Mouse (Mus musculus) embryo, embryonic 9.5 days (tissue): ENCODE measurements around the gene Ddit4.
A peak's percentile ranks its signal among the peaks of the same experiment; 100 is the strongest.

Source experiments
- DNase-seq: peaks from one replicate; pipeline ENCODE4 v3.0.0-alpha.2; 2017; ENCODE audit errors: extremely low spot score

Gene Ddit4

DNA sequence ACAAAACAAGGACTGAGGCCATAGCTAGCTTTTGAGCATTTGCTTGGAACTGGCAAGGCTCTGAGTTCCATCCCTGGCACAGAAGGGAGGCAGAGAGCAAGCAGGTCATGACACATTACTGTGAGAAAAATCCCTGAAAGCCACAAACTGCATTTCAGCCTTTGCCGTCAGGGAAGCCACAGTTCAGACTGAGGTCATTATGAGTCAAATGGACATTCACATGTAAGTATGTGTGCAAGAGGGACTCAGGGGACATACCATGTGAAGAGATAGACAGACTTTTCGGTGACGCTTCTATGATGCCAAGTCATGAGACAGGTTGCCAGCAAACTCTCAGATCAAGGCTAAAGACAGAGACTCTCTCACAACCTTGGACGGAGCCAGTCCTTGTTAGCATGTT, 33.5 kb downstream of the Ddit4 start:
- no peak for DNase-seq

DNA sequence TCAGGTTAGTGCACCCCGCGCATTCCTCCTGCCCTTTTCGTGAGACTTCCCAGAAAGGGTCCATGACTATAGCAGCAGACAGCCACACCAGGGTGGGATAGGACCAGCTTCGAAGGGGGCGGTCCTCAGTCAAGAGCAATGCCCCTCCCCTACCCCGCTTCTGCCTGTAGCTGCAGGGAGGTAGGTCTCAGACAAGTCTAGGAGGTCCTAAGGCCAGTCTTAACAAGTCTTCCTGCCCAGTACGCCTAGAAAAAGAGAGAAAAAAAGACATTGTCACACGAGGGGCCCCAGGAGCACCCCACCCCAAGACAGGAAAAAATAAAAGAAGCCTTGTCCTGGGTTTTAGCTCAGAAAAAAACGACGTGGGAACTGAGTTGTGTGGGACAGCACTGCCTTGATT, 35.0 kb downstream of the Ddit4 start:
- DNase-seq: peak; percentile 80

DNA sequence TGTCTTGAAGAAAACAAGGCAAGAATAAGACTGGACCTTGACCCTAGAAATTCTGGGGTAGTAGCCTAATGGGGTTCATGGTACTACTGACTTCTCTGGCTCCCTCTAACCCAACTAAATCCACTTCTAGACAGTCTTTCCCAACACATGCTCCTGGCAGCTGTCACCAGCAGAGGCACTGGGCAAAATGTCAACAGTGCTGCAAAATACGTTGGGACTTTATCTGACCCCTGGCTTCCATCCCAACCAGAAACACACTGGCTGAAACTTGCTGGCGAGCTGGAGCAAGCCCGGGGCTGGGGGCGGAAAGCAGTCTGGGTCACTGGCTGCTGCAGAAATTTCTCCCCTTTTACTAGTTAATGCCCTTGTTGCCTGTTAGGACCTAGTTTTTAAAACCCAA, 35.5 kb downstream of the Ddit4 start:
- DNase-seq: no peak

DNA sequence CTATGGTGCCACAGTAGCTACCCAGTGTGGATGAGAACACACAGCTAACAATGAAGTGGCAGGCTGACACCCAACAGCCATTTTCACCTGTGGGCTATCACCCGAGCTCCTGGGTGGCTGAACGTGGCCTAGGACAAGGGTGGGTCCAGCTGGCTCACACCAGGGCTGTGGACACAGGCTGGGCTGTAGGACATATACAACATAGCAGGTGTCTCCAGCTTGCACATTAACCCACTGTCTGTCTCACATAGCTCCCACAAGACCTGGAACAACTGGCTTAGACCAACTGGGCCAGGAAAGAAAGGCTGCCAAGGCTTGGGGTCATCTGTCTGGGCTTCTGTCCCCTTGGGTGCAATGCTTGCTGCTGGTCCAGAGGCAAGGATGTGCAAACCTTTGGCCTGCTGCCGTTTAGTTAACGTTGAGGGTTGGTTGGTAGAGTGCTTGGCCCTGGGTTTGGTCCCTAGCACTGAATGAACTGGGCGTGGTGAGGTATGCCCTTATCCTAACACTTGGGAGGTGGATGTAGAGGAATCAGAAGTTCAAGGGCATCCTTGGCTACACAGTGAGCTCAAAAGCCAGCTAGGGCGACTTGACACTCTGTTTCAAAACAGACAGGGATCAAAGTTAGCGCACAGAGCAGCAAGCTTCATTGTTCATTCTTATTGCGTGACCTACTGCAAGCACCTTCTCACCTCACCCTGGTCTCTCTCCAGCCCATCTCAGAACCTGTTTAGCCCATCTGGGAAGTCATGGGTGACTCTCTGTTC, 36.3 kb downstream of the Ddit4 start:
- DNase-seq: no peak

DNA sequence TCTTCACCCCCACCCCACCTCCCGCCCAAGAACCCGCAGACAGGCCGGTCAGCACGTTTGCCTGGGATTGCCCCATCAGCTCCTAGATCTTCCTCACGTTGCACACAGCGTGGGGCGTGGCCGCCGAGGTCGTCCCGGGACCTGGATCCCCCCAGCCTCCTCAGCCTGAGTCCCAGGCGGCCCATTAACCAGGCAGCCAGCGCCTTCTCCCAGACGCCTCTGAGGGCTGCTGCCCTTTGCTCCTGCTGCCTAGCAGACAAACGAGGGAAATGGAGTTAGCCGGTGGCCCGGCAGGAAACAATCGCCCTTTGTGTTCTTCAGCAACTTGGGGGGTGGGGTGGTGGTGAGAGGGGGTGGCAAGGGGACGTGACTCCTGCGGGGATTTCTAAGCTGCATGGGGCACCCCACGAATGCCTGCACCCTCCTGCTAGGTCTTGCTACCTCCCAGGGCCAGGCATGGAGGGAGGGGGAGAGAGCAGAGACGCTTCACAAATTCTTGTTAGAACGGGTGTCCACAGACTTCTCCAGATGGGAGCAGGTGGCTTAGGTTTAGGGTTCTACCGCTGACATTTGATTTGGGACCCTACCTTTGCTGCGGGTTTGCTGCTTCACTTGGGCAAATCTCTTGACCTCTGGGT, 40.0 kb downstream of the Ddit4 start:
- DNase-seq: peak; percentile 72

DNA sequence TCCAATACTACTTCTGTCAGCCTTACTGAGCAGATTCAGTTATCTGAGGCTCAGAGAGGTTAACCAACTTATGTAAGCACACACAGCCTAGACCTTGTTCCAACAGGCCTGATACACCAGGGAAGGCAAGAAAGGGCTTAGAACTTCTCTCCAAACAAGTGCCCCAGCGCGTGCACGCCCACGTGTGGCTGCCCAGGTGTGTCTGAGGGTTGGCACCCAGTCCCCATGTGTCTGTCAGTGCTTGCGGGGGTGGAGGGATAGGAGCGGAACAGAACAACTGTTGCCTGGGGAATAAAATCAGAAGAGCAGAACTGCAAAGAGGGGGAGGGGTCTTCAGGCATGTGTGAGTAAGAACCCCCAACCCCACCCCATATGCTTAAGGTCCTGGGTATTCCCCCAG, 40.5 kb downstream of the Ddit4 start:
- no peak for DNase-seq

DNA sequence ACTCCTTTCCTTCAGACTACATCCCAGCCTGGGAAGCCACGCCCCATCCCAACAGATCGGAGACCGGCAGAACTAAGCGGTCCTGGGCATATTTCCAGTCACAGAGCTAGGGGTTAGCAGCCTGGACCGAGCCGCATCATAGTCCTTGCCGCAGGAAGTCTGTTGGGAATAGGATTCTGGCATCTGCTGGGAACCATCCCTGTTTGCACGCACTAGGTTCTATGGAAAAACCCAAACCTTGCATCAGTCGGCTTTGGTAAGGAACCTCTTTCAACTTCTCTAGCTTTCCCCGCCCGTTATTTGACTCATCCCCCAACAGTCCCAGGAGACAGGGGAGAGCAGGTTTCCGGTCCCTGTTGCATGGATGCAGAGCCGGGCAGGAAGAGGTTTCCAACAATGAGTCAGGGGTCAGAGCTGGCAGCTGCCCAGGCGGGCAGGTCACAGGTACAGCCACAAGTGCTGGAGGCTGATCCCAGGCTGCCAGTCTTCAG, 42.2 kb downstream of the Ddit4 start:
- DNase-seq: peak; percentile 57

DNA sequence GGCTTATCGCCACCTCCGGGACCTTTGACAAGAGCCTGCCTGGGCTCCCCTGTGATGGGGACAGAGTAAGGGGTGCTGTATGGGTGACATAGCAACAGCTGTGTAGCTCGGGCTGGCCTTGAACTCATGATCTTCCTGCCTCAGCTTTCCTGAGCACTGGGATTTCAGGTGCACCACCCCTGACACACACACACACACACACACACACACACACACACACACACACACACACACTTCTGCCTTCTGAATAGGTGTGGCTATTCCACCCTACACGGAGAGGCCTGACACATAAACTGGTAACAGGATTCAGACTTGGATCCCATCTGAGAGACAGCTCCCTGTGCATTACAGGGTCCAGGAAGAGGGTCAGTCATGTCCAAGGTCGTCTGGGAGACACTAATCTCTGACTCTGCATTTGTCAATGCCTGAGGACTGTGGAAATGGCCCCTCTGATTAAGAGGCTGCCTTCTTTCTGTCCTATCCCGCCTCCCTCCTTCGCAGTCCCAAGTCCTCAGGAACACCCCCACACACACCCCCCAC, 42.8 kb downstream of the Ddit4 start:
- no peak for DNase-seq

DNA sequence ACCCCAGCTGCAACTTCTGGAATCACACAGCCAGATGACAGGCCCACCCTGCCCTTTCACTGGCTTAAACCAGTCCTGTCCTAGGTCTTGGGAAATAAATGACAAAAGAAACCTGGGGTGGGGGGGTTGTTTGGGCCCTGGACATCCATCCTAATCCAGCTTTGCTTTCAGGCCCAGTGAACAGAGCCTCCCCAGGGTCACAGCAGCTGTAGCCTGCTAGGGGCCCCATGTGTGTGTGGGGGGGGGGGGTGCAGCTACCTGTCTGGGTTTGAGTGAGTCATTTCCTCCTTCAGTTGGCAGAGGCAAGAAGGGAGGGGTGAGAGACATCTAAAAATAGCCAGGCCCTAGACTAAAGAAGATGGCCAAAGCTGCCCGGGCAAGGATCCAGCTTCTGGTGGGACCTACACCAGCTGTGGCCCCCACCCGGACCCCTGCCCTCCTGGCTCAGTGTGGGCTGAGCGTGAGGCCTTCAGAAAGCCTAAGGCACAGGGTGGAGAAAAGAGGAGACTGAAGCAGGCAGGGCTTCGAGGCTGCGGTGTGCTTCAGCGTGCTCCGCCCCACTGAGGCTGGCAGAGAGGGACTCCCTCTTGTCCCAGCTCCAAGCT, 43.8 kb downstream of the Ddit4 start:
- DNase-seq: no peak

DNA sequence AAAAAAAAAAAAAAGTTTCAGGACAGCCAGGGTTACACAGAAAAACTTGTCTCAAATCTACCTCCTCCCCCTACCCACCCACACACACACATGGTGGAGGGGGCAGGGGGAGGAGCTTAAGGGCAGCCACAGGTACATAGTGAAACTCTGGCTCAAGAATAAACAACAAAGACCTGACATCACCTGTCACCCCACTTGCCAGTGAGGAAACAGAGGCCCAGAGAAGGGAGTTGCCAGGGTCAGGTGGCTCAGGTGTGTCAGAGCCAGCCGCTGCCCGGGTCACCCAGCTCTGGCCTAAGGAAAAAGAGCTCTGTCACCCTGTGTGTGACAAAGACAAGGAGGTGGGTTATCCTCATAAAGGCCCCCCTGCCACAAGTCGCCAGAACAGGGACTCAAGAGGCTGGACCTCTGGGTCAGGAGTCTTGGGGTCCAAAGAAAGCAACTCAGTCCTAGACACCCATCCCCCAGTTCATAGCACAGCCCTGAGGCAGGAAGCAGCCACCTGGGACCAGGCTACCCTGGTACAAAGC, 44.5 kb downstream of the Ddit4 start:
- DNase-seq: no peak

DNA sequence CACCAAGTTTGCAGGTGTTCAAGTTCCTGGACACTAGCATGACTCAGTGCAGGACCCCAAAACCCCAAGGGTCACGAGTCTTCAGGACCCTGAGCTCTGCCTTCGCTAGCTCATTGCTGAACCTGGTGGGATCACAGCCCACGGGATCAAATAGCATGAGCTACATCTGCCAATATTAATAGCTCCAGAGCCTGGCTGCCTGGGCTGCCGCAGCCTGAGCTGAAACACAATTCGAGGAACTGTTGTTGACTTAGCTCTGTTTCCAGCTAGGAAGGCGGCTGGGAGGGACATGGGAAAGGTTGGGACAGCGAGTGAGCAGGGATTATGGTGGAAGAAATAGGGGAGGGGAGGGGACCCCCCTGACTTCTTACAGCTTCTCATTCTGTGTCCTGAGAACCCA, 48.5 kb downstream of the Ddit4 start:
- no peak for DNase-seq

DNA sequence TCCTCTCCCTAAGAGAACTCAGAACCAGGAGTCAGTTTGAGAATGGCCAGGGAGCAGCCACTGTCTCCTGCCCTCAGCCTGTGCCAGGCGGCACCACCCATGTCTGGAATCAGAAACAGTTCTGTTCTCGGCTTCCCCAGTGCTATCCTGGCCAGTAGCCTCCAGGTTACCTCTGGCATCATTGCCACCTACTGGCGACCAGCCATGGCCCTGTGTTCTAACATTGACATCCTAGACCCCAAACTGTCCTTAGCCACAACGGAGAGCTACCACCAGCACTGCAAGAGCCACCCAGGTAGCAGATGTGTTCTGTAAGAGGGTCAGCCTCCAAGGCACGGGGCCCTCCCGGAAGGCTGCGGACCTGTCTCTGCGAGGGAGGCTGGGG, 49.0 kb downstream of the Ddit4 start:
- DNase-seq: no peak

DNA sequence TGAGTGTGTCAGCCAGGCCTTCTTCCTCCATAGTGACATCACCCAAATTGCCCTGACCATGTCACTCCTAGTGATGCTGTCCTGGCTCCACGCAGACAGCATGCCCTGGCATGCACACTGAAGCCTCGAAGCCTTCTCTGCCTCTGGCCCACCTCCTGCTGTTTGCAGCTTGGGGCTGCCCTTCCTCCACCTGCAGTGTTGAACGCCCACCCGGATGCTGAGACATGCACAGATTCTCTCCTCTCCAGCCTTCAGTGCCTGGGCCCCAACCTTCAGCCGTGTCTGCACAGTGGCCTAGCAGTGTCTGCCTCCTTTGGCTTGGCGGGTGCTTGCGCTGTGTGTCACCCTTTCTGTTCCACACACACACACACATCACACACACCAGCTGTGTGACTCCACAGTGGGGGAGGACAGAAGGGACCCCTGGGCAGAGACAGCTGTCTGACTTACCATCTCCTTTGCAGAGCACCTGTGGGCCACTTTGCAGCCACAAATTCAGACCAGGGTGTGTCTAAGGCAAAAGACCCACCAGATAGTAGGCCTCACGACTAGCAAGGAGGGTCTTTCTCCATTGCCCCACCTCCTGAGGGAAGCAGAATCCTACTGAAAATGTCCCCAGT, 49.5 kb downstream of the Ddit4 start:
- DNase-seq: no peak

DNA sequence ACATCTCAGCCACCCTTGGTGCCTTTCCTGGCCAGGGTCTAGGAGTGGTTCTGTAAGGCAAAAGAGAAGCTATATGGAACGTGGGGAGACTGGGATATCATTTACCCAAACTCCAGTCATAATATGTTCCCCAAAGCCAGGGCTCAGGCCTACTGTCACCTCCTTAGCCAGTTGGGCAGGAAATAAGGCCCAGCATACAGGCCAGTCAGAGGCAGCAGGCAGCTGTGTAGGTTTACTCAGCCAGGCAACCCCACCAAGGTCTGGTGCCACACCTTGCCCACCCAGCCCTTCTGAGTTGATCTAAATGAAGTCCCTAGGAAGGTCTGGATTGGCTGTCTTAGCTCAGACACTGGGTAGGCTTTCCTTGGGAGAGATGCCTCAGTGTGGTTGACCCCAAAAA, 50.2 kb downstream of the Ddit4 start:
- DNase-seq: no peak

DNA sequence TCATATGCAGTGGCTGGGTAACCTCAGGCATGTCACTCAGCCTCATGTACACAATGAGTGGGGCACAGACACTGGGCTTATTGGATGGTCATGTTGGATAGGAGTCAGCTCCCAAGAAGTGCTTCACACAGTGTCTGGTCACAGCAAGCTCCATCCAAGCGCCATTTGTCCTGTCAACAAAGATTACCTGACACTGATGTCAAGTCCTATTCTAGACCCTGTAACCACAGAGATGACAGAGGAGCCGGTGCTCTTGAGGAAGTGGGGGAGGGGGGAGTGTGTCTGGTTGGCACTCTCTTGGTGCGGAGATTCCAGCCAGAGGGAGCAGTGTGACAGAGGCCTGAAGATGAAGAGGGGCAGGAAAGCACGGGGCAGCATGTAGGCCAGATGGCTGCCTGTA, 50.7 kb downstream of the Ddit4 start:
- DNase-seq: no peak

DNA sequence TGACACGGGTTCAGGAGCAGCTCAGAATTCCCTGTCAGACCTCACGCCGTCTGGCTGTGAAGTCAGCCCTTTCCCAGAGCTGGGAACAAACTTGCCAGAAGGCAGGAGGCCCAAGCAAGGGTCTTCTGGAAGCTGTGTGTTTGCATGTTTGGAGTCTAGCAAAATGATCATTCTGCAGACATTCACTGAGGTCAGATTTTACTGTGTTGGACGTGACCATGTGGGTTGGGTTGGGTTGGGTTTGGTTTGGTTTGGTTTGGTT, 51.5 kb downstream of the Ddit4 start:
- no peak for DNase-seq
